Mouse (Mus musculus): ENCODE data around the gene 1810062G17Rik.

Gene 1810062G17Rik

GRCm38 (mm10) chr3:36475532-36476087, at the start of gene 1810062G17Rik, which contains the start of gene Anxa5:
Gene 1810062G17Rik, plus strand, starts transcription at chr3:36475937.
Gene Anxa5, minus strand, starts transcription at chr3:36475894.
- peak; percentile 94 for DNase-seq (ENCODE audit: extremely low read depth, low read depth)

GRCm38 (mm10) chr3:36427386-36427785, 48.4 kb upstream of the 1810062G17Rik start:
- no peak for DNase-seq (ENCODE audit: extremely low read depth, low read depth)

GRCm38 (mm10) chr3:36430360-36430759, 45.4 kb upstream of the 1810062G17Rik start:
- DNase-seq (ENCODE audit: extremely low read depth, low read depth): no peak

GRCm38 (mm10) chr3:36440280-36440679, 35.5 kb upstream of the 1810062G17Rik start:
- no peak for DNase-seq (ENCODE audit: extremely low read depth, low read depth)

- DNase-seq (ENCODE audit: extremely low read depth, low read depth): no peak
Observed at GRCm38 (mm10) chr3:36442426-36442825, 33.3 kb upstream of the 1810062G17Rik start.

GRCm38 (mm10) chr3:36446041-36446440, 29.7 kb upstream of the 1810062G17Rik start:
- DNase-seq (ENCODE audit: extremely low read depth, low read depth): no peak

- no peak for DNase-seq (ENCODE audit: extremely low read depth, low read depth)
Observed at GRCm38 (mm10) chr3:36446506-36446905, 29.2 kb upstream of the 1810062G17Rik start.

GRCm38 (mm10) chr3:36446918-36447317, 28.8 kb upstream of the 1810062G17Rik start:
- no peak for DNase-seq (ENCODE audit: extremely low read depth, low read depth)

GRCm38 (mm10) chr3:36449292-36450165, 26.2 kb upstream of the 1810062G17Rik start:
- DNase-seq (ENCODE audit: extremely low read depth, low read depth): no peak

GRCm38 (mm10) chr3:36452502-36452901, 23.2 kb upstream of the 1810062G17Rik start:
- DNase-seq (ENCODE audit: extremely low read depth, low read depth): no peak

- DNase-seq (ENCODE audit: extremely low read depth, low read depth): no peak
Observed at GRCm38 (mm10) chr3:36455124-36455523, 20.6 kb upstream of the 1810062G17Rik start.

- no peak for DNase-seq (ENCODE audit: extremely low read depth, low read depth)
Observed at GRCm38 (mm10) chr3:36455566-36455965, 20.2 kb upstream of the 1810062G17Rik start.

GRCm38 (mm10) chr3:36460717-36461116, 15.0 kb upstream of the 1810062G17Rik start:
- no peak for DNase-seq (ENCODE audit: extremely low read depth, low read depth)

- no peak for DNase-seq (ENCODE audit: extremely low read depth, low read depth)
Observed at GRCm38 (mm10) chr3:36461819-36462218, 13.9 kb upstream of the 1810062G17Rik start.

GRCm38 (mm10) chr3:36462348-36462747, 13.4 kb upstream of the 1810062G17Rik start:
- DNase-seq (ENCODE audit: extremely low read depth, low read depth): no peak

GRCm38 (mm10) chr3:36465538-36465937, 10.2 kb upstream of the 1810062G17Rik start:
- no peak for DNase-seq (ENCODE audit: extremely low read depth, low read depth)

- DNase-seq (ENCODE audit: extremely low read depth, low read depth): no peak
Observed at GRCm38 (mm10) chr3:36467632-36468031, 8.1 kb upstream of the 1810062G17Rik start.

- no peak for DNase-seq (ENCODE audit: extremely low read depth, low read depth)
Observed at GRCm38 (mm10) chr3:36468871-36469270, 6.9 kb upstream of the 1810062G17Rik start.

- DNase-seq (ENCODE audit: extremely low read depth, low read depth): no peak
Observed at GRCm38 (mm10) chr3:36471856-36472255, 3.9 kb upstream of the 1810062G17Rik start.

- DNase-seq (ENCODE audit: extremely low read depth, low read depth): no peak
Observed at GRCm38 (mm10) chr3:36473222-36473621, 2.5 kb upstream of the 1810062G17Rik start.

GRCm38 (mm10) chr3:36474421-36474820, 1.3 kb upstream of the 1810062G17Rik start:
- DNase-seq (ENCODE audit: extremely low read depth, low read depth): no peak

- no peak for DNase-seq (ENCODE audit: extremely low read depth, low read depth)
Observed at GRCm38 (mm10) chr3:36474938-36475483, 726 bp upstream of the 1810062G17Rik start.
